Mouse (Mus musculus): Measurements from ENCODE around the gene Tent4b.

The Tent4b gene

GRCm38 (mm10) chr8:88244298-88244697 lies 45.3 kb downstream of the Tent4b start:
- Histone ChIP-seq H3K9me3 (ENCODE audit: low read length) (no peaks in the 10 kb centered on the region), H3K36me3 (ENCODE audit: insufficient read depth, low read length) (peaks cover 47% of the 10 kb centered on the region), H3K4me3 (replicated peaks; ENCODE audit: low read length) (no peak overlapping the region), H3K4me1 (replicated peaks; ENCODE audit: low read depth, low read length) (no peaks in the 10 kb centered on the region; the same call in 1 of the 2 replicates), H3K27me3 (ENCODE audit: insufficient read depth, low read length) (no peaks in the 10 kb centered on the region)
- TF ChIP-seq CTCF (conservative IDR thresholded peaks at IDR 0.05; ENCODE audit: low read length) (peak; percentile 79), POU5F1 (IDR thresholded peaks at IDR 0.05; ENCODE audit: borderline replicate concordance, low read length) (no peak), NANOG (IDR thresholded peaks at IDR 0.05; ENCODE audit: borderline replicate concordance, low read length) (no peak)

- Histone ChIP-seq H3K4me1 (replicated peaks; ENCODE audit: low read depth, low read length) (no peaks in the 10 kb centered on the region), H3K36me3 (ENCODE audit: insufficient read depth, low read length) (peaks cover 84% of the 10 kb centered on the region), H3K27me3 (ENCODE audit: insufficient read depth, low read length) (no peaks in the 10 kb centered on the region), H3K4me3 (replicated peaks; ENCODE audit: low read length) (no peak overlapping the region), H3K9me3 (ENCODE audit: low read length) (no peaks in the 10 kb centered on the region)
- peak; percentile 44 for TF ChIP-seq CTCF (conservative IDR thresholded peaks at IDR 0.05; ENCODE audit: low read length)
- TF ChIP-seq POU5F1 (IDR thresholded peaks at IDR 0.05; ENCODE audit: borderline replicate concordance, low read length): no peak
Observed at GRCm38 (mm10) chr8:88252791-88253190, 53.8 kb downstream of the Tent4b start.

GRCm38 (mm10) chr8:88254957-88255356 lies 55.9 kb downstream of the Tent4b start:
- Histone ChIP-seq H3K9me3 (ENCODE audit: low read length) (no peaks in the 10 kb centered on the region), H3K4me1 (replicated peaks; ENCODE audit: low read depth, low read length) (no peaks in the 10 kb centered on the region), H3K36me3 (ENCODE audit: insufficient read depth, low read length) (peaks cover 69% of the 10 kb centered on the region), H3K4me3 (replicated peaks; ENCODE audit: low read length) (no peak overlapping the region), H3K27me3 (ENCODE audit: insufficient read depth, low read length) (no peaks in the 10 kb centered on the region)
- no peak for TF ChIP-seq CTCF (conservative IDR thresholded peaks at IDR 0.05; ENCODE audit: low read length)
- TF ChIP-seq NANOG (IDR thresholded peaks at IDR 0.05; ENCODE audit: borderline replicate concordance, low read length): no peak
- TF ChIP-seq POU5F1 (IDR thresholded peaks at IDR 0.05; ENCODE audit: borderline replicate concordance, low read length): no peak

GRCm38 (mm10) chr8:88258024-88258423 lies 59.0 kb downstream of the Tent4b start:
- Histone ChIP-seq H3K36me3 (ENCODE audit: insufficient read depth, low read length) (peaks cover 48% of the 10 kb centered on the region), H3K27me3 (ENCODE audit: insufficient read depth, low read length) (no peaks in the 10 kb centered on the region), H3K4me1 (replicated peaks; ENCODE audit: low read depth, low read length) (peaks cover 11% of the 10 kb centered on the region), H3K4me3 (replicated peaks; ENCODE audit: low read length) (no peak overlapping the region), H3K9me3 (ENCODE audit: low read length) (no peaks in the 10 kb centered on the region)
- TF ChIP-seq CTCF (conservative IDR thresholded peaks at IDR 0.05; ENCODE audit: low read length) (no peak), NANOG (IDR thresholded peaks at IDR 0.05; ENCODE audit: borderline replicate concordance, low read length) (no peak), POU5F1 (IDR thresholded peaks at IDR 0.05; ENCODE audit: borderline replicate concordance, low read length) (no peak)

- no peaks in the 10 kb centered on the region for H3K27me3 ChIP-seq (ENCODE audit: insufficient read depth, low read length)
- TF ChIP-seq POU5F1 (IDR thresholded peaks at IDR 0.05; ENCODE audit: borderline replicate concordance, low read length): no peak
- no peak for TF ChIP-seq NANOG (IDR thresholded peaks at IDR 0.05; ENCODE audit: borderline replicate concordance, low read length)
- no peak for TF ChIP-seq CTCF (conservative IDR thresholded peaks at IDR 0.05; ENCODE audit: low read length)
- H3K36me3 ChIP-seq (ENCODE audit: insufficient read depth, low read length): peaks cover 47% of the 10 kb centered on the region
Observed at GRCm38 (mm10) chr8:88258544-88258943, 59.5 kb downstream of the Tent4b start.

GRCm38 (mm10) chr8:88260466-88260980 lies 61.5 kb downstream of the Tent4b start:
- peaks cover 24% of the 10 kb centered on the region for H3K4me1 ChIP-seq (replicated peaks; ENCODE audit: low read depth, low read length)
- no peaks in the 10 kb centered on the region for H3K27me3 ChIP-seq (ENCODE audit: insufficient read depth, low read length)
- no peaks in the 10 kb centered on the region for H3K9me3 ChIP-seq (ENCODE audit: low read length)
- peaks cover 30% of the 10 kb centered on the region for H3K36me3 ChIP-seq (ENCODE audit: insufficient read depth, low read length)
- TF ChIP-seq NANOG (IDR thresholded peaks at IDR 0.05; ENCODE audit: borderline replicate concordance, low read length) (no peak), CTCF (conservative IDR thresholded peaks at IDR 0.05; ENCODE audit: low read length) (no peak), POU5F1 (IDR thresholded peaks at IDR 0.05; ENCODE audit: borderline replicate concordance, low read length) (no peak)
- no peak overlapping the region for H3K4me3 ChIP-seq (replicated peaks; ENCODE audit: low read length)

More at GRCm38 (mm10) chr8:88258544-88258943, 59.5 kb downstream of the Tent4b start:
- H3K4me1 ChIP-seq (replicated peaks; ENCODE audit: low read depth, low read length): peaks cover 16% of the 10 kb centered on the region
- no peak overlapping the region for H3K4me3 ChIP-seq (replicated peaks; ENCODE audit: low read length)
- no peaks in the 10 kb centered on the region for H3K9me3 ChIP-seq (ENCODE audit: low read length)

- TF ChIP-seq NANOG (IDR thresholded peaks at IDR 0.05; ENCODE audit: borderline replicate concordance, low read length): no peak
- no peaks in the 10 kb centered on the region for H3K9me3 ChIP-seq (ENCODE audit: low read length)
- H3K4me3 ChIP-seq (replicated peaks; ENCODE audit: low read length): no peak overlapping the region
- H3K4me1 ChIP-seq (replicated peaks; ENCODE audit: low read depth, low read length): peaks cover 32% of the 10 kb centered on the region
- H3K36me3 ChIP-seq (ENCODE audit: insufficient read depth, low read length): peaks cover 10% of the 10 kb centered on the region
- H3K27me3 ChIP-seq (ENCODE audit: insufficient read depth, low read length): peaks cover 4% of the 10 kb centered on the region
Observed at GRCm38 (mm10) chr8:88262831-88263635, 64.0 kb downstream of the Tent4b start.

GRCm38 (mm10) chr8:88265511-88265910 lies 66.5 kb downstream of the Tent4b start:
- Histone ChIP-seq H3K36me3 (ENCODE audit: insufficient read depth, low read length) (0 out of 2 replicates have a peak, but pooled peaks cover under 1% of the 10 kb centered on the region), H3K27me3 (ENCODE audit: insufficient read depth, low read length) (peaks cover 20% of the 10 kb centered on the region), H3K9me3 (ENCODE audit: low read length) (no peaks in the 10 kb centered on the region), H3K4me3 (replicated peaks; ENCODE audit: low read length) (no peak overlapping the region), H3K4me1 (replicated peaks; ENCODE audit: low read depth, low read length) (peaks cover 30% of the 10 kb centered on the region)
- no peak for TF ChIP-seq CTCF (conservative IDR thresholded peaks at IDR 0.05; ENCODE audit: low read length)
- no peak for TF ChIP-seq NANOG (IDR thresholded peaks at IDR 0.05; ENCODE audit: borderline replicate concordance, low read length)
- TF ChIP-seq POU5F1 (IDR thresholded peaks at IDR 0.05; ENCODE audit: borderline replicate concordance, low read length): no peak
